Mouse (Mus musculus) retina, postnatal 7 days (tissue): ENCODE data around the gene Ilf2.

Source experiments
- DNase-seq: peaks from one replicate; pipeline ENCODE4 v3.0.0-alpha.2; 2012; ENCODE audit warnings: low read depth, low spot score

Gene Ilf2

DNA sequence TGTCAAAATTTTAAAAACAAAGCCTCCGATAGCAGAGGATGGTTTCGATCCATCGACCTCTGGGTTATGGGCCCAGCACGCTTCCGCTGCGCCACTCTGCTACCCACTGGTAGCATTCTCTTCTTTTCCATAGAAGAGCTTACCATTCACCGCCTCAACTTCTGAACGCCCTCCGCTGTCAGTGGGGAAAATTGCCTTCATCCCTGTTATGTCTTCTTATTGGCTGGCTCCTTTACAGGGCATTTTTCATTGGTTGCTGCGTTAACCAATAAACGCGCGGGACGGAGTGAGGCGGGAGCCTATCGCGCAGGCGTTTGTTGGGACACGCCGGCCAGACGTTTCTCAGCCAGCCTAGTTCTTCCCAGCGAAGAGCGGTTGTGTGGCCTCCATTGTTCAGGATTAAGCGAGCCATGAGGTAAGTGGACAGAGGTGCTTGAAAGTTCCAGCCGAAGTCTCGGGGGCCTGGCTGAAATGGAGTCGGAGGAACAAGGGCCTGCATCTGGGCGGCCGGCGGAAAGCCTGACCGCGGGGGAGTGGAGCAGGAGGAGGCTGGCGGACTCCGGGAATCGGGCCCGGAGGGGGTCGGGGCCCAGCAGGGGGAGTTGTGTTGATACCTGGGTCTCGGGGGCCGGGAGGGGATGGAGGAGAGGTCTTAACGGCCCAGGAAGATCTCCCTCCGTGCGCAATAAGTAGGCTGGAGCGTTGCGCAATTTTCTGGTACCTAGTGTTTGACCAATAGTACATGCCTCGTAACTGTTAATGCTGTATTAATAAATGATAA is at the start of gene Ilf2:
Ilf2 (plus strand) TSS at position 296 of the 781 bp plus-strand sequence.
- DNase-seq: peak; percentile 97

DNA sequence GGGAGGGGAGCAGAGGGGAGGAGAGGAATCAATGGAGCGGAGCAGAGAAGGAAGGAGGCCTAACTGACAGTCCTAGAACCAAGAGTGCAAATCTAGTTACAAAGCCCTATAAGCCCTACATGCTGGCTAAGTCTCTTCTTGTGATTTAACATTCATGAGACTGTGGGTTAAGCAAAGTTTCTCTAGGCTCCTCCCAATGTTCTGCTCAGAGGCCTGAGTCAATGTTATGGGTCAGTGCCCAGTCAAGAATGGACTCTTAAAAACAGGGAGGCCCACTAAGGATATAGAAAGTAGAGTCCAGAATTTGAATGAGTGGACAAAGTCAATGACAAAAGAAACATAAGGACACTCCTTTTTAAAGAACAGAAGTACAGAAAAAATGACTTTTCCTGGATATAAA is 48.4 kb upstream of the Ilf2 start:
- DNase-seq: no peak

DNA sequence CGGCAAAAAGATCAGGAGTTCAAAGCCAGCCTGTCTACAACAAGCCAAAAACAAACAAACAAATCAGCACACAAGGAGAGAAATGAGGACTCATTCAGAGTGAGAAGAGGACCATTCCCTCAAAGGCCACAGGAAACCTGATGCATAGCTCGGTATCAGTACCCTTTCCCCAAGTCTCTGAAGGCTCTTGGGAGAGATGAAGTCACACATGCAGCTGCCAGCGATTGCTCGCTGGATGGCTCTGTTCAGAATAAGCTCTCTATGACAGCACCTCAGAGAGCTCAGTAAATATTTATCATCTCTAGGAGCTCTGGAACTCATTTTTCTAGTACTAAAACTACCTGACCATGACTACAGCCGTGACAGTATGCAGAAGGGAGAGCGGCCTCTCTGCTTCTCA is 47.7 kb upstream of the Ilf2 start:
- no peak for DNase-seq

DNA sequence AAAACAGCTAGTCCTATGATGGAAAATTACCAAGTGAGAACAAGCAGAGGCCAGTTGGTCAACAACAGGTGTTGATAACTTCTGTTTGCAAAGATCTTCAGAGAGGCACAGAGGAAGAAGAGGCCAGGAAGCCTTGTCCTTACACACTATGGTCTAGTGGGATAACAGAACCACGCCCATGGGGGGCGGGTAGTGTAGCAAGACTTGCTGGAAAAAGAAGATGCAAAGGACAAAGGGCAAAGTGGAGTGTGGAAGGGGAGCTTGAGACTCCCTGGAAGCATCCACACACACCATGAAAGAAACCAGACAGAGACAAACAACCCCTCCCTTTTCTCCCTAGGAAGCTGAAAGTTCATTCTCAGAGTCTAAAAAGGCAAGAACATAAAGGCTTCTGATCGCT is 46.4 kb upstream of the Ilf2 start:
- no peak for DNase-seq

DNA sequence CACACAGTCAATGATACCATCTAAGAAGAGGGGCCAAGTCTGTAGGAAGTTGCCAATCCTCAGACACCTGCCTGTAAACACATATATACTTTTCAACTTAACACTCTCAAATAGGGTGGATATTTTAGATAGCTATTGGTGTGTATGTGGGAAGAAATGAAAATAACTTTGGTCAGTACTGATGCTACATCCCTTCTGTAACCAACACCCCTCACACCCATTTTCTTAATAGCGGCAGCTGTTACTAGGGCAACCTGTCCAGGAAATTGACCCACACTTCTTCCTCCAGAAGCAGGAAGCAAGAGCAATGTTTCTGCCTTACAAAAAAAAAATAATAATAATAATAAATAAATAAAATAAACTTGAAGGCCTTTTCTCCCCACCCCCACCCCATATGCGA is 43.6 kb upstream of the Ilf2 start:
- DNase-seq: no peak

DNA sequence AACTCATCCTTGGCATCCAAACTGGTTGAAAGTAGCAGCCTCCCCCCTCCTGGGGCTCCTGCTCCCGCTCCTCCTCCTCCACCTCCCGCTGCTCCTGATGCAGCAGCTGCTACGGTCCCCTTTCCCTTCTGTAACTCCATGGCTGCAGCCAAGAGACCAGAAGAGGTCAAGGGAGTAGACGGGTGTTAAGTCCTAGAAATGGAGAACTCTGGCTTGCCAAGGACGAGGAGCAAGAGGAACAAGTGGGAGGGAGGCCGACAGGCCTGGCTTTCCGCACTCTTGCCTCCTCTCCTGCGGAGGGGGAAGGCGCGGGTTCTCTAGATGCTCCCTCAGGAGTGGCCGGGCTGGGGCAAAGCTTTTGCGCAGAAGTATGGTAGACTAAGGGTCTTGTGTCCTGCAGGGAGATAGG is 43.1 kb upstream of the Ilf2 start:
- DNase-seq: no peak

DNA sequence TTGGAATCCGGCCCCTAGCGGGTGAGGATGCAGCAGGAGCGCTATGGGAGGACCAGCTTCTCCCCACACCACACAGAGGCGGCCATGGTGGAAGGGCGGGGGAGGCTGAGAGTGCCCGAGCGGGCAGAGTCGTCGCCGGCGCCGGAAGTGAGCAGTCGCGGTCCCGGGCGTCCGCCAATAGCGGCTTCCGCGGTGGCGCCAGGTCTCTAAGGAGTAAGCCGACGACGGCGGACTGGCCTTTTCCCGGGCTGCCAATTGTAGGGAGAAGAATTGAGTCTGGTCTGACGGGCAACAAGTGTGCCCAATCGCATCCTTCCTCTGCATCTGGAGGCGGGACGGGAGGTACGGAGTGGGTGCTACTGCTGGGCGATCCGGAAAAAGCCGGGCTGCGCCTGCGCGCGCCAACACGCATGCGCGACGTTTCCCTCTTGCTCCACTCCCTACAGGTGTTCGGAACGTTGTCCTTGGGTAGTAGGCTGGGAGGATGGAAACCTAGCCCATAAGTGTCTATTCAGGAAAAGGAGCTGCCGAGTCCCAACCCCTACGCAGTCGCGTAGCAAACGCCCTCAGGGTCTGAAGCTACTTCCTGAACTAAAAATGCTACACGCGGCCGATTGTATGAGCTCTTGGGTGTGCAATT is 42.4 kb upstream of the Ilf2 start, which contains the start of gene Ints3:
Ints3 (minus strand) TSS at position 242 of the 640 bp plus-strand sequence.
- DNase-seq: peak; percentile 98

DNA sequence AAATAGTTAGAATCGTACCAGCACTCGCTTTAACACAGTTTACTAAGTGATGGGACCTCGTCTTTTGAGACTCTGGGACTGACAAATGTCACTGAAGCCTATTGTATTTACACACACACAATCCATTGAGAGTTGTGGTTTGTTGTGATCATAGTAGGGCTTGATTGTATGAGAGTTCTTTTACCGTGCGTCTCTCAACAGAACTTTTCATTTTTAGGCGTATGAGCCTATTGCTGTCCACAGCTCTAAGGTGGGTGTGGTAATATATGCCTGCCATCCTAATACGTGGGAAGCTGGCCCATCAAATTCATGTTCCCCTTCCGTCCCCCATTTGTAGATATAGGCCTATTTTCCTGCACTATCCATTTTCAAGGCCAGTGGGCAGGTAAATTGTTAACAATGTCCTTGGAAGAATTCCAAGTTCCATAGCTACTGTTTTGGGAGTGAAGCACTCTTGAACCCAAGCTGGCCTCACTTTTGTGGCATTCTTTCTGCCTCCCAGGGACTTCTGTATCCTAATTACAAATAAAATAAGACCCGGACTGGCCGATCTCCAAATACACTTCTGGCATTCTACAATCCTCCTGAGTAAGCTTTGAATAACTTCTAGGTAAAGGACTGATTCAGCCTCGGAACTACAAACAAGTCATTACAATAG is 41.7 kb upstream of the Ilf2 start:
- no peak for DNase-seq

DNA sequence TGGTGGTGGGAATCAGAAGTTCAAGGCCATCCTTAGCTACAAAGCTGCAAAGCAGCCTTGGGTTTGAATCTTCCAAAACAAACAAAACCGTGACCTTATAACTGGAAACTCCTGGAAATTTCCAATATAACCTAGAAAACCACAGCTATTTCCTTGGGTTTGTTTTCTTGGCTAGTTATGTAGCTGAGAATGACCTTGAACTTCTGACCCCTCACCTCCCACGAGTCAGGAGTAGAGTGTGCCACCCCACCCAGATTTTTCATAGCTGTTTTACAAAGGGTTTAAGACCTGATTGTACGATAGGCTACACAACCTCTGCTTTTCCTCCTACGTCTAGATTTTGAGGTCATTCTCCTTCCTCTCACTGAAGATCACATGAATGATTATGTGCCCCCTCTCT is 38.8 kb upstream of the Ilf2 start:
- no peak for DNase-seq

DNA sequence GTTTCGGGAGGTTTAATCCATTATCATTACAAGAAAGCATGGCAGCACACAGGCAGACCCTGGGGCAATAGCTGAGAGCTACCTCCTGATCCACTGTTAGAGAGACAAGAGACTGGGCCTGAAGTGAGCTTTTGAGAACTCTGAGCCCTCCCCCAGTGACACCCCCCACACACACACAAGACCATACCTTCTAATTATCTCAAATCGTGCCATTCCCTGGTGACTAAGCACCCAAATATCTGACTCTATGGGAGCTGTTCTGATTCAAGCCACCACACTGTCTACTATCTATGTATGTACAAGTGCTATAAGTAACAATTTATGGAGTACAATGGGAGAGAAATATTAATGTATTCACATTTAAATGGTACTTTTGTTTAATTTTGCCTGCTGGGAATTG is 35.2 kb upstream of the Ilf2 start:
- no peak for DNase-seq

DNA sequence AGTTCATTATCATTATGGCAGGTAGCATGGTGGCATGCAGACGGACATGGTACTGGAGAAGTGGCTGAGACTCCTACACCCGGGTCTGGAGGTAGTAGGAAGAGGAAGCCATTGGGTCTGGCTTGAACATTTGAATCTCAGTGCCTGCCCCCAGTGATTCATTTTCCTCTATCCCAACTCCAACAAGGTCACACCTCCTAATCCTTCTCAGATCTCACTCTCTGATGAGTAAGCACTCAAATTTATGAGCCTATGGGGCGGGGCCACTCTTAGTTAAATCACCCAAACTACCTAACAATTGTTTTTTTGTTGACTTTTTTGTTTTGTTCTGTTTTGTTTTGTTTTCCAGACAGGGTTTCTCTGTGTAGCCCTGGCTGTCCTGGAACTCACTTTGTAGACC is 31.9 kb upstream of the Ilf2 start:
- no peak for DNase-seq

DNA sequence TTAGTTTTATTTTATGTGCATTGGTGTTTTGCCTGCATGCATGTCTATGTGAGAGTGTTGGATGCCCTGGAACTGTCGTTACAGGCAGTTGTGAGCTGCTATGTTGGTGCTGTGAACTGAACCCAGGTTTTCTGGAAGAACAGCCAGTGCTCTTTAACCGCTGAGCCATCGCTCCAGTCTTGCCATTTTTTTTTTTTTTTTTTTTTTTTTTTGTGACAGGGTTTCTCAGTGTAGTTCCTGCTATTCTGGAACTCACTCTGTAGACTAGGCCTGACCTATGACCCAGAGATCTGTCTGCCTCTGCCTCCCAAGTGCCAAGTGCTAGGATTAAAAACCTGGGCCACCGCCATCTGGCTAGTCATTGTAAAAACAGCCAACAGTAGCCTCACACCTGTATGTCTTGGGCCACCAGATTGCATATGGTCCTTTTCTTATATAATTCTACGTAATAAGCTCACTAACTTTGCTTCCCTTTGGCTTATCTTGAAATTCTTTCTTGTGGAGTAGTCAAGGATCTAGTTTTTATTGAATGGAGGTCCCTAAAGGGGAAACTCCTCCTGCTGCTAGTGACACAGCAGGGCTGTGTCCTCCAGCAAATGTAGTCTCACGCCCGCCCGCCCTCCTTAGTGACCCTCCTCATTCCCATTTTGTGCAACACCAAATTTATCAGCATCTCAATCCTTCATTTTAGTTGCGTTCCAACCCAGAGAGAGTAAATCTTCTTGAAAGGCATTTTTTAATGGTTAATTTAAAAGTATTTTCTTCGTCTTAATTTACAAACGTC is 30.3 kb upstream of the Ilf2 start:
- no peak for DNase-seq

DNA sequence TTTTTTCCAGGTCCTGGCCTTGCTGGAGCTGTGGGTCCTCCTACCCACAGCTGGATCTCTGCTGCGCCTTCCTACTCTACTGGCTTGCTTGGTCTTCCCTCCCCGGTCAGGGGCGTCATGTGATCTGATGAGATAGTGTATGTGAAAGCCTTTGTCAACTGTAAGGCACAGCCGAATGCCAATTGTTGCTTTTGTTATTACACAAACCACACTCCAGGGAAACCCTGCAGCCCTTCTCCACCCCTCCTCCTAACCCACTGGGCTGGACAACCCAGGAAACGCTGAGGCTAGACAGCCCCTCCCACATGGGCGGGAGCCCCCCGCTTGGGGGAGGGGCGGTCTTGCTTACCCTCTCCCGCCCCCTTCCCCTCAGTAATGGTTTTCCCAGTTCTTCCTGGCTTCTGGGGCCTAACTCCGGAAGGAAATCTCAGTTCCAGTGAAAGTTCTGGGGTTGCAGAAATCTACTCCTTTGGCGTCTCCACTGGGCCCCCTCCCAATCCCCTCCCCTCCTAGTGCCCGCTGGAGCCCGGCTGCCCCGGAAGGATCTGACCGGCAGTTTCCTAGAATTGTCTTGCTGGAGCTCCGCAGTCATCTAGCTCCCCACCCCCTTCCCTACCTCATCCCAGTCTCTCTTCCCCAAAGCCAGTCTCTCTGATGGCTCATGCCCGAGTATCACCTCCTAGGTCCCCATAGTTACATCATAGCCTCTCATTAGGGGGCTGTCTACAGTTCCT is 29.4 kb upstream of the Ilf2 start:
- DNase-seq: no peak

DNA sequence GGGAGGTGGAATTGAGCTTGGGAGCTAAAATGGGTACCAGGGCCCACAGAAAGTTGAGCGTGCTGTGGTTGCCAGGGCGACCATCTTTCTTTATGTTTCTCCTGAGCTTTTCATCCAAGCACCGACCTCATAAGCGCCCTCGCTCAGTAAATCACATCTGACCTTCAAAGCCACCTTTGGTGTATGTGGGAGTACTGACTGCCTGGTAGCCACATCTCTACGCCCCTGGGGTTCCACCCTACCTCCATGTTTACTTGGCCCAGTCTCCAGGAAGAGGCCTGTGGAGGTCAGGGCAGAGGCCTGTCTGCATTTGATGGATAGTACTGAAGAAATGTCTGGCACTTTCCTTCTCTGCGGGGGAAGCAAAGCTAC is 28.8 kb upstream of the Ilf2 start:
- DNase-seq: no peak

DNA sequence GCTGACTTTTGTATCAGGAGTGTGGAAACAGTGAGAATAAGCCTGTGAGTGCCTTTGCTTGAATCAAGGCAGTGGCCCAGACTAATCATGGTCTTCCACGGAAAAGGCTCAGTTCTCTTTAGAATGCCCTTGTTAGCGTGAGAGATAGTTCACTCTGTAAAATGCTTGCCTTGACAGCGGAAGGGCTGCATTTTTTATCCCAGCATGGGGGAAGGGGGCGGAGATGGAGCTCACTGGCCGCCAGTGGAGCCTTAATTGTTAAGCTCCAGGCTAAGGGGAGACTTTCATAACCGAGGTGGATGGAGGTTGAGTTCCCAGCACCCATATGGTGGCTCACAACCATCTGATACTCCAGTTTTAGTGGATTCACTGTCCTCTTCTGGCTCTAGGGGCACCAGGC is 27.3 kb upstream of the Ilf2 start:
- no peak for DNase-seq

DNA sequence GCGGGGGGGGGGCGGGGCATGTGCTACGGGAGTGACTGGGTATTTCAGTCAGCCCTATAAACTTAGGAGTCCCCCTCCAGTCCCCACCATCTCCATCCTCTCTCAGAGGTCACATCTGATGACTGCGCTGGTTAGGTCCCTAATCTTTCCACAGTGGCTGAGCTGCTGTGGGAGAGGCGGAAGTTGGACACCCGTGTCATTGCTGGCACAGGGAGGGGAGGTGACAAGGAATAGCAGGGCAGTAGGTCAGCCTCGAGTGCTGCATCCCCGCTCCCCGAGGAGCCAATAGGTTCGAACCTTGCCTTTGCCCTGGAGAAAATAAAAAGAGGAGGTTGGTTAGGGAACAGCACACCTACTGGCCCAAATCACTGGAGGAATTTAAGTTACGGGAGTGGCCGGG is 25.1 kb upstream of the Ilf2 start:
- DNase-seq: no peak

DNA sequence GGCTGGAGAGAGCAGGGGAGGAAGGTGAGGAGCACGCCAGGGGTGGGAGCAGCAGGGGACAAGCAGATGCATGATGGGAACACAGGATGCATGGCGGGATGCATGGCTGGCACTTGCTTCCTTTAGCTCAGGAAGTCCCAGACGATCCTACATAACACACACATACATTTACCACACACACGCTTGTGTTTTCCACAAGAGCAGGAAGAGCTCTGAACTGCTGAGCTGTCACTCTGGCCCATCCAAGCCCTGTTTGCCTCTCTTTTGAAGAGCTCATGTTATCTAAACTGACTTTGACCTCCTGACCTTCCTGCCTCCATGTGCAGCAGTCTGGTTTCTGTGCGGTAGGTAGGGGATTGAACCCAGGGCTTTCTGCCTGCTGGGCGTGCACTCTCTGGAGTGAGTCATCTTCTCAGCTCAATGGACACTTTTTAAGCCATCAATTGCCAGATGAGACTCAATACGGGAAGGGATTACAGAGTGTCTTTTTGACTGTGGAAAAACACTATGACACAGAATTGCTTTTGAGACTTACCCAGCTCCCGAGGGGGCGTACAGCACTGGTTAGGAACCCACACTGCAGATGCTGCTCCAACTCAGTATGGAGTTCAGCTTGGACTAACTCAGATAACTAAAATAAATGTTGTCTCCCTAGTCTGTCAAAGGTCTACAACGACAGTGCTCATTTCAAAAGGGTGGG is 24.4 kb upstream of the Ilf2 start:
- no peak for DNase-seq

DNA sequence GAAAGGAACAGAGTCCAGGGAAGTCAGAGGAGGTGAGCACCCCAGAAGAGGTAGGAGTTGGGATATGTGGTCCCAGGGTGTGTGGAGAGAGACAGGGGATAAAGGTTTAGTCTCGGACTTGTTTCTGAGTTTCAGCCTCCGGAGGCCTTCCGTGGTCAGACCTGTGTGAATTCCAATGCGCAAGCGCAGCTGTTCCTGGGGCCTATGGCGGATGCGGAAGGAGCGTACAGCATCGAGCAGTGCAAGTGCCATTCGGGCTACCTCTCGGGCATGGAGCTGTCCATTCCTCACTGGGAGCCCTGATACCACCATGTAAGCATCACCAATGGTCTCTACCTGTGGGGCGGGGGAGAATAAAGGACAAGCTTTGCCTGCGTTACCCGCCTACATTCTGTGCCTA is 21.0 kb upstream of the Ilf2 start:
- DNase-seq: no peak

DNA sequence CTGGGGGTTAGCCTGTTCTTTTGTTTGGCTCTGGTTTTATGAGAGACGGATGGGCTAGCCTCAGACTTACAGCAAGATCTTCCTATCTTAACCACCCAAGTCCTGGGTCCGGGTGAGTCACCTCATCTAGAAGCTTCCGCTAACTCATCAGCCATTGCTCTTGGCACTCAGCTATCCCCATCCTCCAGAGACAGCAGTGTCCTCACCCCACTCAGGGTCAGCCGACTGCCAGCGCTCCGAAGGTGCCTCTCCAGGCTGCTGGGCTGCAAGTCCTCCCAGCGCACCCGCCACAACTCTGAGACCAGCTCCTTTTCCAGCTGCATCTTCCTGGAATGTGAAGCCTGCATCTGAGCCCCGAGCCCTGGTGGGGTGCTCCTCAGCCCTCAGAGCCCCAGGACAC is 16.2 kb upstream of the Ilf2 start:
- DNase-seq: no peak

DNA sequence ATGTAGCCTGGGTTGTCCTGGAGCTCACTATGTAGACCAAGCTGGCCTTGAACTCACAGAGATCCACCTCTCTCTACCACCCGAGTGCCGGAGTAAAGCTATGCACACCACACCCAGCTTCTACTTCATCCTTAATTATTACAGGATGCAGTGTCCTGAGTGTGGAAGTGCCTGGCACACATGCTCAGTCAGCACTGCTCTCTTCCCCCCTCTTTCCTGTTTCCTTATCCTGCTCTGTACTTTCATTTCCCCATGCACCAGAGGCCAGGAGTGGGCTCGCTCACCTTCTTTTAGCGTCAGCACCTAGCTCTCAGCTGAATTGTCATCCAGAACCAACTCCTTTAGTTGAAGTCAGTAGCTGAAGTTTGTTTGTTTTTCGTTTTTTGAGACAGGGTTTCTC is 15.6 kb upstream of the Ilf2 start:
- DNase-seq: no peak

DNA sequence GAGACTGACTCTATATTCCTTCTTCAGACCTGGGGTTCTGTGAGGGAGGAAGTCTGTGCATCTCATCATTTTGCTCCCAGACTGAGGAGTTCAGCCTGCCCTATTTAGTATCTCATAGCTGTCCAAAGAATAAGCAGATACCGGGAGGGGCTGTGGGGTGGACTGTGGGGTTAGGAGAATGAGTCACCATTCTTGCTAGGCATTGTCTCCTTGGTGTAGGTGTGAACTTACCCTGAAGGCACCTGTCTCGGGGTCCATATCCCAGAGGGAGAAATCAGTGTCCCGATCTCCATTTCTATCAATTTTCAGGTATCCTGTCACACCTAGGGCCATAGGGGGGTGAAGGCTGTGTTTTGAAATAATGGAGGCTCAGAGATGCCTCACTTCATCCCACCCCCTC is 14.0 kb upstream of the Ilf2 start:
- no peak for DNase-seq
